Mouse (Mus musculus) intestine, postnatal 0 days (tissue): Measurements from ENCODE around the gene Vps45. TPM values are rescaled to one million over a fixed set of nuclear protein-coding genes. Genes with fewer than 3 reads are reported as not detected.

Experiments
- ATAC-seq: fragments of 200-750 bp; cut with Nextera tagmentation; 2 replicates; pipeline ENCODE4 v1.8.0; 2017; ENCODE audit warnings: mild to moderate bottlenecking, moderate TSS enrichment, moderate library complexity
- H3K27ac ChIP-seq: fragments of 300-500 bp; sonication (generic); 2 replicates; pipeline ENCODE4 v1.5.1; 2014; ENCODE audit warnings: mild to moderate bottlenecking, low read depth, low read length, moderate library complexity
- H3K27me3 ChIP-seq: fragments of 300-500 bp; sonication (generic); replicated peaks from 2 replicates; pipeline ENCODE4 v1.6.1; 2014; ENCODE audit warnings: low read length, mixed read lengths; ENCODE audit not compliant: control insufficient read depth, insufficient read depth
- H3K36me3 ChIP-seq: fragments of 300-500 bp; sonication (generic); 2 replicates; pipeline ENCODE4 v1.6.1; 2014; ENCODE audit warnings: mild to moderate bottlenecking, moderate library complexity; ENCODE audit not compliant: control insufficient read depth, insufficient read depth
- H3K4me1 ChIP-seq: fragments of 300-500 bp; sonication (generic); replicated peaks from 2 replicates; pipeline ENCODE4 v1.6.1; 2014; ENCODE audit warnings: antibody characterized with exemption, low read length, mixed read lengths; ENCODE audit not compliant: control insufficient read depth, insufficient read depth
- H3K4me2 ChIP-seq: fragments of 300-500 bp; sonication (generic); replicated peaks from 2 replicates; pipeline ENCODE4 v1.6.1; 2014; ENCODE audit warnings: low read depth, mild to moderate bottlenecking, moderate library complexity
- H3K4me3 ChIP-seq: fragments of 300-500 bp; sonication (generic); 2 replicates; pipeline ENCODE4 v1.5.1; 2014; ENCODE audit warnings: low read depth, low read length
- H3K9ac ChIP-seq: fragments of 300-500 bp; sonication (generic); 2 replicates; pipeline ENCODE4 v1.6.1; 2014; ENCODE audit warnings: mild to moderate bottlenecking, low read depth, low read length
- H3K9me3 ChIP-seq: fragments of 300-500 bp; sonication (generic); 2 replicates; pipeline ENCODE4 v1.6.1; 2016; ENCODE audit warnings: mixed run types; ENCODE audit not compliant: control insufficient read depth
- CTCF ChIP-seq: sonication (generic); IDR thresholded peaks from 2 replicates; pipeline ENCODE4 v1.5.1; 2016; ENCODE audit warnings: low read depth, mild to moderate bottlenecking, control low read depth, antibody characterized with exemption, moderate library complexity
- WGBS: fragments of 180-500 bp; shearing (Covaris S2); extraction: QIAGEN DNeasy Blood & Tissue Kit; methylation state at CpG from one replicate; pipeline ENCODE4 v1.1.7; 2014; 5-methylcytosine and 5-hydroxymethylcytosine counted together
- polyA plus RNA-seq: library from polyadenylated mRNA; unstranded; fragments of >200 nt; fragmentation: Nextera tagmentation; extraction: Ambion mirVana; gene quantifications from 2 replicates; pipeline ENCODE4 v1.2.1, GENCODE M21; 2015

Vps45 gene
- polyA plus RNA-seq, 1 experiment from 2014 or later = 22.5 TPM

- Histone ChIP-seq H3K27ac (no peak overlapping the region), H3K4me3 (no peak overlapping the region), H3K9me3 (no peaks in the 10 kb centered on the region), H3K36me3 (0 out of 2 replicates have a peak, but pooled peaks cover 8% of the 10 kb centered on the region), H3K4me2 (no peak overlapping the region), H3K4me1 (peaks cover 3% of the 10 kb centered on the region; the same call in 1 of the 2 replicates), H3K27me3 (0 out of 2 replicates have a peak, but pooled peaks cover 9% of the 10 kb centered on the region), H3K9ac (no peak overlapping the region)
- 73% methylated on average over 14 of the region's 14 CpGs for WGBS
- TF ChIP-seq CTCF = no peak
- no peak for ATAC-seq
Measured at GRCm38 (mm10) chr3:96000080-96000632, 58.1 kb downstream of the Vps45 start.

- H3K27me3 ChIP-seq = 0 out of 2 replicates have a peak, but pooled peaks cover 13% of the 10 kb centered on the region
- H3K36me3 ChIP-seq = 0 out of 2 replicates have a peak, but pooled peaks cover 8% of the 10 kb centered on the region
- H3K9me3 ChIP-seq = no peaks in the 10 kb centered on the region
- no peak overlapping the region for H3K4me2 ChIP-seq
- peaks cover 3% of the 10 kb centered on the region; the same call in 1 of the 2 replicates for H3K4me1 ChIP-seq
- ATAC-seq = no peak
- no peak overlapping the region for H3K9ac ChIP-seq
- H3K4me3 ChIP-seq = no peak overlapping the region
- WGBS = 65% methylated on average over 12 of the region's 12 CpGs
- TF ChIP-seq CTCF = no peak
- no peak overlapping the region; the same call in 1 of the 2 replicates for H3K27ac ChIP-seq
Measured at GRCm38 (mm10) chr3:95999308-96000079, 58.8 kb downstream of the Vps45 start.

GRCm38 (mm10) chr3:95997203-95997721, 61.0 kb downstream of the Vps45 start:
- Histone ChIP-seq H3K27ac (no peak overlapping the region; the same call in 1 of the 2 replicates), H3K9me3 (no peaks in the 10 kb centered on the region), H3K36me3 (0 out of 2 replicates have a peak, but pooled peaks cover 10% of the 10 kb centered on the region), H3K4me3 (no peak overlapping the region), H3K4me2 (peak overlapping the region; percentile 94), H3K4me1 (peaks cover 3% of the 10 kb centered on the region; the same call in 1 of the 2 replicates), H3K9ac (no peak overlapping the region), H3K27me3 (0 out of 2 replicates have a peak, but pooled peaks cover 13% of the 10 kb centered on the region)
- 45% methylated on average over 9 of the region's 9 CpGs for WGBS
- no peak for TF ChIP-seq CTCF
- no peak for ATAC-seq

- Histone ChIP-seq H3K9ac (peak overlapping the region; percentile 82), H3K27me3 (0 out of 2 replicates have a peak, but pooled peaks cover 13% of the 10 kb centered on the region), H3K9me3 (no peaks in the 10 kb centered on the region), H3K4me2 (peak overlapping the region; percentile 94), H3K36me3 (peaks cover 13% of the 10 kb centered on the region; the same call in 1 of the 2 replicates), H3K4me1 (peaks cover 3% of the 10 kb centered on the region; the same call in 1 of the 2 replicates), H3K4me3 (peak overlapping the region; percentile 82), H3K27ac (no peak overlapping the region)
- ATAC-seq = no peak
- no peak for TF ChIP-seq CTCF
- 19% methylated on average over 6 of the region's 6 CpGs for WGBS
Measured at GRCm38 (mm10) chr3:95996451-95997073, 61.7 kb downstream of the Vps45 start.

- Histone ChIP-seq H3K4me2 (peak within 1 kb of the TSS; percentile 94), H3K4me3 (peak within 1 kb of the TSS; percentile 82), H3K9me3 (no peaks in the 10 kb centered on the region), H3K27me3 (0 out of 2 replicates have a peak, but pooled peaks cover 13% of the 10 kb centered on the region), H3K9ac (peak within 1 kb of the TSS; percentile 82), H3K27ac (peak within 1 kb of the TSS; percentile 89), H3K4me1 (peaks cover 3% of the 10 kb centered on the region; the same call in 1 of the 2 replicates), H3K36me3 (peaks cover 20% of the 10 kb centered on the region; the same call in 1 of the 2 replicates)
- ATAC-seq = peak; percentile 62
- peak; percentile 40 for TF ChIP-seq CTCF
- WGBS = under 1% methylated on average over 60 of the region's 84 CpGs
Measured at GRCm38 (mm10) chr3:95995802-95996428, 62.4 kb downstream of the Vps45 start, which contains the start of gene Plekho1. Plekho1 (minus strand) TSS chr3:95996001.
